Mouse (Mus musculus) ZHBTc4 (cell line): ENCODE measurements around the gene Acsf2.

Experiments used
- DNase-seq: peaks from one replicate; pipeline ENCODE4 v3.0.0-alpha.2; 2011; ENCODE audit warnings: low read depth, low spot score

Gene Acsf2

DNA sequence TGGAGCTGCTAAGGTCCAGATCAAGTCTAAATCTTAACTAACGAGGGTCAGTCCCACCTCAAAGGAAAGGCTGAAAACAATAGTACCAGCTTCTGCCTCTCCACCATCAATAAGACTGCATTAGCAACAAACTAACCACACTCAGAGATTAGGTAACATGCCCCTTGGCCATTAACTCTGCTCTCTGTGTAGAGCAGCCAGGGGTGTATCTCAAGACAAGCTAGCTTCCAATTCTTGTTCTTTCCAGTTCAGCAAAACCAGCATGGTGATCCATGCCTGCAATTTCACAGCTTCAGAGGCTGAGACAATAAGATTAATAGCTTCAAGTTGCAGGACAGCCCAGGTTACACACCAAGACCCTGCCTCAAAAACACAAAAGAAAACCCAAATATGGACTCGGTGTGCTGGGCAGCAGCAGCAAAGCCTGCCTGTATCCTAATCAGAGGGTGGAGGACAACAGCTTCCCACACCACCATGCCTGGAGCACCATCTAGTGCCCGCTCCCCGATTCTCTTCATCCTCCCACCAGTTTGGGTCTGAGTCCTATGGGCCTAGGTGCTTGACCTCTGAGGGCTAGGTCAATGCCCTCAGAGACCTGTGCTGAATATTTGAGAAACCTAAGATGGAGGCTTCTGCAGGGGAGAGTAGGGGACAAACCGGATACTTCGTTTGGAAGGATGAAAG lies 3.1 kb downstream of the Acsf2 start:
- no peak for DNase-seq

DNA sequence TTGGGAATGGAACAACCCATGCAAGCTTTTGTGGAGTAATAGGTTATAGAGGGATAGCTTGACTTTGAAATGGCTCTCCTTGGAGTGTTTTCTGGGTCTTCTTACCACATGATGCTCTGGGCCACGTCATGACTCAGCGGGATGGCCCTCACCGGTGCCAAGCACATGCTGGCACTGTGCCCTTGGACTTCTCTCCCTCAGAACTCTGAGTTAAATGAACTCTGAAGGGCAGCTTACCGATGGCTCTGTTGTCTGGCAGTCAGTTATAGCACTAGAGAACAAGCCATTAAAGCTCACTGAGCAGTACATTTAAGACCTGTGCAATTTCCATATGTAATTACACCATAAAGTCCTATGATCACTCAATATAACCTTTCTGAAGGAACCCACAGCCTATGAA lies 4.4 kb downstream of the Acsf2 start:
- no peak for DNase-seq

DNA sequence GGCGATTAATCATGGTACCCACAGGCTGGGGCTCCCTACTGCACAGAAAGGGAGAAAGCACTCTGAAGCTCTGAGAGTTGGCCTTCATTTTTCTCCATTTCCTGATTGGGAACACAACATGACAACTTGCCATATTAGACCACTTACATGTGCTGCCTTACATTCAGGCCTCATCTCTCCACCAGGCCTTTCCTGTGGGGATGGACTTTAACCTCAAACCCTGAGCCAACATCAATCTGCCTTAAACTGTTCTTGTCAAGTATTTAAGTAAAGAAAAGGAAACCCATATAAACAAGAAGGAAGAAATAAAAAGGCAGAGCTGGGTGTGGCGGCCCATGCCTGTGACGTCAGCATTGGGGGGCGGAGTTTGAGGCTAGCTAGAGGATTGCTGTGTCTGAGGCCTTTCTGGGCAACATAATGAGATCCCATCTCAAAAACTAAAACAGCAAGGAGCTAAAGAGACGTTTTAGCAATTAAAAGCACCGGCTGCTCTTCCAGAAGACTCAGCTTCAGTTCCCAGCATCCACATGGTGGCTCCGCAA lies 5.3 kb downstream of the Acsf2 start:
- peak; percentile 70 for DNase-seq

DNA sequence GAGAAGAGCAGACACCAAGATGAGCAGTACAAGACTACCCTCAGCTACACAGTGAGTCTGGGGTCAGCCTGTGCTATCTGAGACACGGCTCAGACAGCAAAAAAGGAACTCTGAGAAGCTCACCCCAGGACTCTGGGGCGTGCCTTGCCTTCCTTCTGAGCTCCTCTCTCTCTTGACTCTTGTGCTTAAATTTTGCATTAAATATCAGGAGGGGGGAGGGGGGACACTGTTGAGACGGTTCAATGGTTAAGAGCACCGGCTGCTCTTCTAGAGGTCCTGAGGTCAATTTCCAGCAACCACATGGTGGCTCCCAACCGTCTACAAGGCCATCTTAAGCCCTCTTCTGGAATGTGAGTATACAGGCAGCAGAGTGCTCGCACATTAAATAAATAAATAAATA lies 14.2 kb downstream of the Acsf2 start:
- DNase-seq = peak; percentile 29

DNA sequence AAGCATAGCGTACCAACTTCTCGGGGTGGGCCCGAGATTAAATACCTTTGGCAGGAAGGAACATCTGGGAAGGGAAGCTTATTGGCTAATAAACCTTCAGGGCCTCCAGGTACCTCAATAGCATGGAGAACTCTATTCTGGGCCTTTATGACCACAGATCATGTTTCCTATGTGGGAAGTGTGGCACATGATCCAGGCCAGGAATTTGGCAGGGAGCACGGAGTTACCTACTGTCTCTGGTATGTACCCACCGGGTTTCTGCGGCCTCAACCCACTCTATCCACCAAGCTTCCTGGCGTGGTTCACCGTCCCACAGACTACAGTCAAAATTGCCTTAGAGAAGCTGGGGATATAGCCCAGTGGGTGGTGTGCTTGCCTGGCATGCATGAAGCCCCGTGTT lies 16.6 kb downstream of the Acsf2 start:
- no peak for DNase-seq

DNA sequence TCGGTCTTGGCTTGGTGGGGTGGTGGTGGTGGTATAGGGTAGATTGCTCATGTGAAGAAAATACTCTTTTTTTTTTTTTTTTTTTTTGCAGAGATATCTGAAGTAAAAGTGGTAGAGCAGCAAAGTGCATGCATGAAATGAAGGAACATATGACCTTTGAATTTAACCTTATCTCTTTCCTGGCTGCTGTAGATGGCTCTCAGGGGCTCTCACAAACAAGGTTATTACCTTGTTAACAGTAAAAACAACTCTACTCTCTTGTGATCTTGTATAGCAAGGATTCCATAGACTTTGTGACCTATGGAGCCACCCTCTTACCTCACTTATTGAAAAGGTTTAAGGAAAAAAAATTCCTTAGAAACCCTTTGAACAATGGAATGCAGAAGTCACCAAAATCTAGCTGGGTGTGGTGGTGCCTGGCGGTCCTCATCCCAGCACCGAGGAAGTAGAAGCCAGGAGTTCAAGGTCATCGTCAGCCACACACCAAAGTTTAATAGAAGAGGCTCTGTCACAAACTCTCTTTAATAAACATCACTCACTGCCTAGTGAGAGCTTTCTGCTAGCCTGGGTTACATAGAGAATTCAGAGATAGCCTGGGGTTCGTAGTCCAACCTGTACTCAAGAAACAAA lies 21.4 kb downstream of the Acsf2 start:
- peak; percentile 68 for DNase-seq

DNA sequence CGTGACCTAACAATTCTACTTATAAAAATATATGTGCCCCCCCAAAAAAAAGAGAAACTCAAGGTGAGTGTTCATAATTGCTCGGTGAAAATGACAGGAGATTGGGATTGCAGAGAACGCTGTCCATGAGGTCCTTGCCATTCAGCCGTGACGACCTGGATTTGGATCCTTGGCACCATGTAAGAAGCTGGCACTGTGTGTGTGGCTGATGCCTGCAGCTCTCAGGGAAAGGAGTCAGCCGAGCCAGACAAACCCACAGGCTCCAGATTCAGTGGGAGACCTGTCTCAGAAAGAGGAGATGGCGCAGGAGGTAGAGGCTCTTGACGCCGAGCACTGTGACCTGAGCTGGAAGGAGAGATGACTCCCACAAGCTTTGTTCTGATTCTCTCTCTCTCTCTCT lies 25.3 kb downstream of the Acsf2 start:
- no peak for DNase-seq

DNA sequence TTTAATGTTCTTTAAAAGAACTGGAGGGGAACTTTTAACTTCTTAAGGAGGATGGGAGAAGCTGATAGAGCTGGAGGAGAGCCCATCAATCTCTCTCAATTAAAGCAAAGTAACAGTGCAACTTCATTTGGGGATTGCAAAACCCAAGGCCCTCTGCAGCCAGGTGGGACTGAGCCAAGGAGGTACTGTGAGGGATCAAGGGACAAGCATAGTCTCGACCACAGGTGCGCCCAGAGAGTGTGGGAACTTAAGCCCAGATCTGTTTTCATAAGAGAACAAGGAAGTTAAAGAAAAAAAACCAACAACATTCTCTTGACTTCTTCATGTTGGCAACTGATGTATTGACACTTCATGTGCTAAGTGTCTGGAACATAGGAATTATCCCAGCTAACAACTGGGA lies 26.6 kb downstream of the Acsf2 start:
- no peak for DNase-seq

DNA sequence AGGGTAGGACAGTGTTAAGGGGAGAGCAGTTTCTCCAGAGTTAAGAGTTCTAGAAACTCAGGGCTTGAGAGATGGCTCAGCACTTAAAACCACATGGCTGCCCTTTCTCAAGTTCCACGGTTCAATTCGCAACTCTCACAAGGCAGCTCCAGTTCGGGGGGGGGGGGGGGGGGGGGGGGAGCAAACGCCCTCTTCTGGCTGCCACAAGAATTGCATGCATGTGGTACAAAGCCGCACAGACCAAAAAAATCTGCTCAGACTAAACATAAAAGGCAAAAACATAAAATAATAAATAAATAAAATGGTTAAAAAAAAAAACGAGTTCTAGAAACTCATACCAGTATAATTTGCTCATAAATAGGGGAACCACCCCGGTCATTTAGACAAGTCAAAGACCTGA lies 27.1 kb downstream of the Acsf2 start:
- DNase-seq = peak; percentile 25

DNA sequence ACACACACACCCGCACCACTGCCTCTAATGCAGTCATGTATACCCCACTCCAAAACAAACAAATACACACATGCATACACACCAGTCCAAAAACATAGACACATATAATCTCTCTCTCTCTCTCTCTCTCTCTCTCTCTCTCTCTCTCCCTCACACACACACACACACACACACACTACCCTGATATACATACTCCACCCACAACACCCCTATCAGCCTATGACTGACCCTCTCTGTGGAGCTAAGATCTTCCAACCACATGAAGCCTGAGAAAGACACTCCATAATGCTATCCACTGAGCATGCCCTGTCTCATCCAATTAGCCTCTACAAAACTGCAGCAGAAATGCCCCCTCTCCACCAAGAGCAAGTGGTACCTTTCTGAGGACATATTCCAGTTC lies 29.8 kb downstream of the Acsf2 start:
- DNase-seq = no peak

DNA sequence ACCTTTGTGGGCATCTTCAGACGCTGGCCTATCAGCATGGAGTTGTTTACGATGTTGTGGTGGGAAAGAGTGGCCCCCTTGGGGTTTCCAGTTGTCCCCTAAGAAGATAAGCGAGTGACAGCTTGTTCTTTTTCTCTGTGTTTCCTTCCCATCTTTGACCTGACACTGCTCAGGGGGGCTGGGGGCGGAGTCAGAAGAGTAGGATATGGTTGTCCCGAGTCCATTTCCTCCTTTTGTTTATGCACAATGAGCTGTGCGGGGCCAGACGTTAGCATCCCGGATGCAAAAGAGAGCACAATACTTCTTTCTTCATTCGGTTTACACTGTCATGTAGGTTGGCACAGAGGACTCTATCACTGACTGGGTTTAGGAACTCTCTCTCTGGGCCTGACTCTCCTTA lies 31.1 kb downstream of the Acsf2 start:
- no peak for DNase-seq

DNA sequence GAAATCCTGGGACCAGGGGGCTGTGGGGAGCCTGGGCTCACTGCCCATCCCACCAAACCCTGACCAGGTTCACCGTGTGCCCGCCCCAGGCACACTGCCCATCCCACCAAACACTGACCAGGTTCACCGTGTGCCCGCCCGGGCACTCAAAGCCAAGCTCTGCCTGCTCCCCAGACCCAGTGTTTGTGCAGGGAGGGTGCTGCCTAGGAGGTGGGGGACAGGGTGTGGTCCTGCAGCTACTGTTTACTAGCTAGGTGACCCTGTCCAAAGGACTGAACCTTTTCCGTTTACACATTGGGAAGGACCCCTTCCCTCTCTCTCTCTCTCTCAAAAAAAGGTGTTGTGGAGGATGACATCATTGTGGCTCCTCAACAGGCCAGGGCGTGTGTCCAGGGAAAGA lies 34.3 kb downstream of the Acsf2 start:
- DNase-seq = no peak

DNA sequence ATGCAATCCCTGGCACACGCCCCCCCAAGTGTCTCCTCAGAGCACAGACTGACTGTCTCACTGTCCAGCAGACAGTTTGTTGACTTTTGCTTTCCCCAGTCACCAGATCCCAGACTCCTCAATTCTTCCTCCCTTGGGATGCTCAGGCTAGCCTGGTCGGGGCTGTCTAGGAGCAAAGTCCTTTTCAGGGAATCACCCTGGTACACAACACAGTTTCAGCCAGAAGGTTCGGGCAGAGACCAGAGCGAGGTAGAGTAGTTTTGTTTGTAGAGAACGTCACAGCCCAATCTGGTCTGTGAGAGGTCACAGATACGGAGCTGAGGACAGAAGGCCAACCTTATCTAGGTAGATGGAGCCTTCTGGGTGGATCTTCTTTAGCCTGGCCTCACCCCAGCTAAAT lies 35.1 kb downstream of the Acsf2 start:
- no peak for DNase-seq

DNA sequence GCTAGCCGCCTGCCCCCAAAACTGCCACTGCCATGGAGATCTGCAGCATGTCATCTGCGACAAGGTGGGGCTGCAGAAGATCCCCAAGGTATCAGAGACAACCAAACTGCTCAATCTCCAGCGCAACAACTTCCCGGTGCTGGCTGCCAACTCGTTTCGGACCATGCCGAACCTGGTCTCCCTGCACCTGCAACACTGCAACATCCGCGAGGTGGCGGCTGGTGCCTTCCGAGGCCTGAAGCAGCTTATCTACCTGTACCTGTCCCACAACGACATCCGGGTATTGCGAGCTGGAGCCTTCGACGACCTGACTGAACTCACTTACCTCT lies 36.6 kb downstream of the Acsf2 start:
- DNase-seq = peak; percentile 42

DNA sequence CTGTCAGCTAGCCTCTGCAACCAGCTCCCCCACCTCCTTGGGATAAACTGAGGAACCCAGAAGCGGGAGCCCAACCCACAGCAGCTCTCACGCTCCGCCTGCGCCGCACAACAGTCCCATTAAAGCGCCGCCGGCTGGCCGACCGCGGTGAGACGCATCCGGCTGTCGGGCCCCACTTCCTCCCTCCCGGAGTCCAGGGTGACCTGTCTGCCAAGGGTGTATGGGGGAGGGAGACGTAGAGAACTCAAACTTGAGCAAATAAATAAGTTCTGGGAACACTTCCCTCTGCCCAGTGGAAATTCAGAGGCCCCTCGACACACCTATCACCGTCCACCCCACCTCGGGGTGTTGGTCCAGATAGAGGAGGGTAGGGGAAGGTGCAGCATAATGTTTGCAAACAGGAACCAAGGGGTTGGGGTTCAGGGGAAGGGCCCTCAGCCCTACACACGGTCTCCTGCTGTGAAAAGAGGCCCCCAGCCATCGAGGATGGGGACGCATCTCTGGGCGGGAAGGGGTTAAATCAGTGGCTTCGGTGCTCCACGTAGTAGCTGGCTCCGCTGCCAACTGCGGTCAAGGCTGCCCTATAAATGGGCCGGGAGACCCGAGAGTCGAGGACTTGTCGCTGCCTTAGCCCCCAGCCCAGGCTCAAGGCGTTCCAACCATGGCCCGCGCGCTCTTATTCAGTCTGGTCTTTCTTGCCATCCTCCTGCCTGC lies 37.1 kb downstream of the Acsf2 start, which contains the start of gene Chad:
Gene Chad (plus strand): TSS at position 611 of the 714 bp plus-strand sequence.
- peak; percentile 57 for DNase-seq

DNA sequence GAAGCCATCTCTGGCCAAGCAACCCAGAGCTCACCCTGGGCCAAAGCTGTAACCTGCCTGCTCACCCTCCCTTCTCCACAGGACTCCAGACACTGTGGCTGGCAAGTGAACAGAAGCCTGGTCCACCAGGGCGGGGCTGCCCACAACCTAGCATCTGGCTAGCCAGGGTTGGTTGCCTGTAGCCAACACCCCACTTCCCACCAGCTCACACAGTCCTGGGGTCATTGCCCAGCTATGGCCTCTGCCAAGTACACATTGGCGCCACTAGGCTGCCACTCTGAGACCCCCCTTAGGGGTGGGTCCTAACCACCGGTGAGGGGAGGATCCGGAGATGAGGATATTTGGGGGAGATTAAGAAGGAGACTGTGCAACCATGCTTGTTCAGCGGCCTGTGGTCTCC lies 37.9 kb downstream of the Acsf2 start:
- no peak for DNase-seq

DNA sequence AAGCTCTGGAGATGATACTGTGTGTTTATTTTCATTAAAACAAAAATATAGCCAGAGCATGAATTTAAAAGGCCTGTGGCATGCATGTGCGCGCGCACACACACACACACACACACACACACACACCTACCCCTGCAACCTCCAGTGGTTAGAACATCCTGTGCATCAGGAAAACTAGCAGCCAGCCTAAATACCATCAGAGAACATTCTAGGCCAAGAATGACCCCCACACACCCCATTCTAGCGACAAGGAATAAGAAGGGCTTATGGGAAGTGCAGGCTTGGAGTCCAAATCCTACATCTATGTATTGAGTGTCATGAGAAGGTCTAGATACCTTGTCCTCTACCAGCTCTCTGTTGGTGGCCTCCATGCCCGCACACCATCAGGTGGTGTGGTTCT lies 38.3 kb downstream of the Acsf2 start:
- DNase-seq = no peak

DNA sequence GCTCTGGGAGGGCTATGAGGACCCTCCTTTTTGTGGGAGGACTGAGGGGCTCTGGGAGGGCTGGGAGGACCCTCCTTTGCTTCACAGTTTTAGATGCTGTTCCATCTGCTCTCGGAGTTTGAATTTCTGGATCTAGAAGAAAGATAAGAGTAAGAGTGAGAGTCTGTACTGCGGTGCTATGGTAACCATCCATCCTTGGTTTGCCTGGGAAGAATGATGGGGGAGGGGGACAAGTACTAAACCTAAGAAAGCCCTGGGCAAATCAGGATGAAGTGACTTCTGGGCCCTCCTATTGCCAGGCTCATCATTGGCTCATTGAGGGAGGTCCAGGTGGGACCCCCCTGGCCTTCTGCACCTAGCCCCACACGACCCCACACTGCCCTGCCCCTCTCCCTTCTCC lies 43.4 kb downstream of the Acsf2 start:
- DNase-seq = no peak

DNA sequence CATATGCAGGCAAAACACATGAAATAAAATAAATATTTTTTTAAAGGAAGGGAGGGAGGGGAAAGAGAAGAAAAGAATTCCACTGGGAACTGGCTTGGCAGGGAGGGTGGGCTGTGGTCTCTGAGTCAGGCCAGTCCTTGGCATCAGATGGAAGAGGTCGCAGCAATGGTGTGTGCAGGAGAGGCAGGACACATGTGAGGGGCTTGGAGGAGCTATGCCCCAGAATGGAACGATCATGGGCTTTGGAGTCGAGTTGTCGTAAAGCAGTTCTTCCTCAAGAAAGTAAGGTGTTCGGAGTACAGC lies 51.3 kb downstream of the Acsf2 start:
- no peak for DNase-seq

DNA sequence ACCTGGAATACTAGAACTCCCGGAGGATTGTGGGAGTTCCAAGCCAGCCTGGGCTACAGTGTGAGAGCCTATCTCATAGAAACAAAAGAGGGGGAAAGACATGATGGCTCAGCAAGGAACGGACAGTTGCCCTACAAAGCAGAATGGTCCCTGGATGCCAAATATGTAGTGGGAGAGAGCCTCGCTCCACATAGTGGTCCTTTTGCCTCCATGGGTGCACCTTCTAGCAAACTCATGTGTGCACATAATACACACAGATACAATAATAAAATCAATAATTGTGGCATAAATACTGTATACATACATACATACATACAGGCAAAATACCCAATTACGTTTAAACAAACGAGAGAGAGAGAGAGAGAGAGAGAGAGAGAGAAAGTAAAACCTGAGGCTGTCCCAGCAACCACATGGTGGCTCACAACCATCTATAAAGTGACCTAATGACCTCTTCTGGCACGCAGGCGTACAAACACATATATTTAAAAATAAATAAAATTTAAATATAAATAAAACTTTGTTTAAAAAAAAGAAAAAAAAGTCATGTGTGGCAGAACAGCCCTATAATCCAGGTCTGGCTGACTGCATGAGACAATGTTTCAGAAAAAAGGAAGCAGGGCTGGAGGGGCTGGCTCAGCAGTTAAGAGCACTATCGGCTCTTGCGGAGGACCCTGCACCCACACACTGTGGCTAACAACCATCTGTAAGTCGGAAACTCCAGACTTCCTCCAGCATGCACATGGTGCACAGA lies 51.8 kb downstream of the Acsf2 start:
- DNase-seq = no peak

DNA sequence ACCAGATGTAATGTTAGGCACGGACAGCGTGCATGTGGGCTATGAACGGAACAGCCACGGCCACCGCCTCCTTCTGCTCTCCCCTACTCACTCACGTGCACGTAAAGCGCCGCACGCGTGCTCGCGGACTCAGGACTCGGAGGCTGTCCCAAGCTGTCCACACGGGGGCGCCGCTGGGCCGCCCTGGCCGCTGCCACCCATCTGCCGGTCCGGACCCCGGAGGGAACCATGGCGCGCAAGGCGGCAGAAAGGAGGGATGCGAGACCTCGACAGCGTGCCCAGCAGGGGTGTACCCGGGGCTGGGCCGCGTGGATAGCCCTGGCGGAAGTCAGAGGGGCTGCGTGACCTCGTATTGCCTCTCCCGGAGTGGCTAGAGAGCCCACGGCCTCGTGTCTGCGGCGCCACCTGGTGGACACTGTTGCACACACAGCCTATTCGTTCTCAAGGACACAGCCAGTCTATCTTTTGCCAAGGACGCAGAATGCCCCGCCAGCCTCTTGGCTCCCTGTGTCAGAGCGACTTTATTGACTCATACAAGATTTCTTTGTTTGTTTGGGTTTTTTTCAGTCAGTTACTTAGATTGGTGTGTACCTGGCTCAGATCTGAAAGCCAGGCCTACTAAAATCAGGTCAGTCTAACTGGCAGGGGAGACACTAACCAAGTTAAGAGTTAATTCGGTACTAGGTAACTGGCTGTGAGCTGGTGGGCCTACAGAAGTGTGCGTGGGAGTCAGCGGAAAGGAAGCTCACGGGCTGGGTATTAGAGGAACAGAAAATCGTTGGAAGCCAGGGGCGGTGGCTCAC lies 52.6 kb downstream of the Acsf2 start, which contains the start of gene Rsad1:
Gene Rsad1 (minus strand): TSS at position 368 of the 803 bp plus-strand sequence.
- peak; percentile 93 for DNase-seq
